Mouse (Mus musculus): ENCODE results near the gene Cc2d2b.
A peak's percentile ranks its signal among the peaks of the same experiment; 100 is the strongest.

Gene Cc2d2b

DNA sequence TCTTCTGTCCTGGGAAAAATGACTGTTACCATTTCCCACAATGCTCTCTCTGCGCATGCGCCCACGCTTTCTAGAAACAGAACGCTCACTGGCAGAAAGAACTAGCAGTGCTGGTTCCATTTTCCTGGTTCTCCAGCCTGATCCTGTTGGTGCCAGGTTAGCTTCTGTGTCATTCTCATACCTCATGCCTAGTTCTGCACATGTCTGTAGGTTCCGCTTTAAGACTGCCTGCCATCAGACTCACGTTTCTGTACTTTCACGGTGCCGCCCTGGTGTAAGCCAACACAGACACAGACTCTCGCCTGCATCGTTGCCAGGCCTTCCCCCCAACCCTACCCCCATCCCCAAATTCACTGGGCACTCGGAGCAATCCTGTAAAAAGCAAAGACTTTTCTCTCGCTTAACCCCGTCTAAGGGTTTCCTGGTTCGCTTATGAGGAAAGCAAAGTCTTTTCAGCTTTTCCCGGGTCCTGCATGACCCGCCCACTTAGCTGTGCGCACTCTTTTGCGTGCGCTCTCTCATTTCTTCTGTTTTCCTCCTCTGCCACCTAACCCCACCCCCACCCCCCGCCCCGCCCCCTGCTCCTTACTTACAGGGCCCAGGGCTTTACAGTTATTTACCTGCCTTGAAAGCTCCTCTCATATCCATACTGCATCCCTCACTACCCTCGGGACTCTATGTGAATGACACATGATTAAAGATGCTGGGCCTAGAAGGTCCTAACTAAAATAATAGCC lies 13.6 kb downstream of the Cc2d2b start:
- DNase-seq = no peak

DNA sequence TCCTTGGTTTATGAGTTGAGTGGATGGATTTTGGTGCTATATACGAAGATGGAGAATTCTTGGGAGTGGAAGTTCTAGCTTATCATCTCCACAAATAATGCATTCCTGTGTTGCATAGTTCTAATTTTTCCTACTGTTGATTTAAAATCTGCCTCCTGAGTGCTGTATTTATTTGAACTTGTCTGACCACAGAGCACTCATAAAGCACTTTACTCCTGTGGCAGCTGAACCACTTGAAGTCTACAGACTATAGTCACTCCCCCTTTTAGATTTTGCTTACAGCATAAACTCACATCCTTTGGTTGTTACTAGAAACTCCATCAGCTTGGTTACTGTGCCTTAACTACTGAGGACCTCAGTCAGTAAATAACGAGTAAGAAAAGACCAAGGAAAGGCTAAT lies 18.6 kb downstream of the Cc2d2b start:
- DNase-seq = no peak

GRCm38 (mm10) chr19:40769341-40769770 lies 20.8 kb downstream of the Cc2d2b start:
- DNase-seq = no peak

DNA sequence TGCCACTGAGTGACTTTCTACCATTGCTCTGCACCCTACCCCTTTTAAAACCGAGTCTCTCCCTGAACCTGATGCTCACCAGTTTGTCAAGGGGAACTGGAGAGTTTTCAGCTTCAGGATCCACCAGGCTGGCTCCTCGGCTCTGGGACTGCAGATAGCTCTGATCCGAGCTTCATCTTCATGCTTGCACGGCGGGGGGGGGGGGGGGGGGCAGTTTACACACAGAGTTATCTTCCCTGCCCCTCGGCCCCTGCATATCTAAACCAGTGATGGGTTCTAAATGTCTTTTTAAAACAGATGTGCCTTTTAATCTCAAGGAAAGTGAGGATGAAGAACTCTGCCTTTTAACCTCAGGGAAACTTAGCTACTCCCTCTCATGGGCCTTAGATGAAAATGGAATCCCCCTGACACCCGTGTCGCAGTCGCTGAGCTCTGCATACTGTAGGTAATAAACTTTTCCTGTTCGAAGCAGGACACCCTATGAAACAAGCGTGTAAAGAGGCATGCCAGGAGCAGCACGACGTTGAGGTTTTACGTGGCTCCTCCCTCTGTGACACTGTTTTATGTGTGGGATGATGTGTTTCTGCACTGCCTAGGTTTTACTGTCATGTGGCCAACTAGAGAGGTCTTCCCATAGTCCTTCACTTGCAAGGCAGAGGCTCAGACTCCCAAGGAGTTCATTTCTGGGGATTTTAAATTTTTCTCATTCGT lies 39.6 kb downstream of the Cc2d2b start:
- DNase-seq = no peak

- DNase-seq = no peak
Observed at GRCm38 (mm10) chr19:40788715-40789084, 40.1 kb downstream of the Cc2d2b start.

GRCm38 (mm10) chr19:40805176-40805737 lies 56.7 kb downstream of the Cc2d2b start:
- DNase-seq = no peak

DNA sequence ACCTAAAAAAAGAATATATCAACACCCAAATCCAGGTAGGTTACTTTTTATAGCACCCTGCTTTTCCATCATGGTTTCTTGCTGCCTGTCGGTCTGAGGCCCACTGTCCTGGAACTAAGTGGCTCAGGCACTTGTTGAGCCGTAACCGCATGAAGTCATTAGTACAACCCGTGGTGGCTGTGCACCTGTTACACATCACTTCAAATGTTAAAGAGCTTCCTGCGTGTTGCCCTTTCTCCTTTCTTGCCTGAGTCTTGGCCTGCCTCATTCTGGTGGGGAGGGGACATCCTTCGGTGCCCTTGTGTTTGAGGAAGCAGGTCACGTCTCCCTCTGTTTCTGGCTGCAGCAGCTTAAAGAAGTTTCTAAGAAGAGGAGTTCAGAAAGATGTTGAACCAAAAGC lies 61.3 kb downstream of the Cc2d2b start:
- no peak for DNase-seq

DNA sequence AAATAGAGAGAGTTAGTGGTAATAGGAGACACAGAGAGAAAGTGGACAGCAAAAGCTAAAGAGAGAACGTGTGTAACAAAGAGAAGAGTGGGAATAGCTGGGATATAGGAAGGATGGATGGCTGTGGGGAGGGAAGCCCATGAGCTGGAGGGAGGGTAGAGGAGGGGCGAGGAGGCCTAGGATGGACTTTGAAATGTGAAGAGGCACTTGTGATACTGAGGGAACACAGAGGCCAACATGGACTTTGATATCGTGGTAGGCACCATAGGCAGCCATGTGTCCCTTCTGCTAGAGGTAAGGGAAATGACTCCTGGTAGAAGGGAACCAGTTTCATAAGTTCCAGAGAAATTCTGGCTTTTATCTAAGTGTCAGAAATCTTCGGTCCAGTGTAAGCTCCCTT lies 63.3 kb downstream of the Cc2d2b start:
- DNase-seq = no peak

GRCm38 (mm10) chr19:40812778-40813177 lies 64.2 kb downstream of the Cc2d2b start:
- no peak for DNase-seq

GRCm38 (mm10) chr19:40813385-40813784 lies 64.8 kb downstream of the Cc2d2b start:
- no peak for DNase-seq

GRCm38 (mm10) chr19:40815645-40816183 lies 67.2 kb downstream of the Cc2d2b start:
- DNase-seq = no peak

GRCm38 (mm10) chr19:40817901-40818532 lies 69.5 kb downstream of the Cc2d2b start:
- DNase-seq = no peak

- no peak for DNase-seq
Observed at GRCm38 (mm10) chr19:40818764-40819163, 70.2 kb downstream of the Cc2d2b start.

- no peak for DNase-seq
Observed at GRCm38 (mm10) chr19:40821306-40821825, 72.8 kb downstream of the Cc2d2b start.

GRCm38 (mm10) chr19:40825636-40826035 lies 77.1 kb downstream of the Cc2d2b start:
- no peak for DNase-seq

DNA sequence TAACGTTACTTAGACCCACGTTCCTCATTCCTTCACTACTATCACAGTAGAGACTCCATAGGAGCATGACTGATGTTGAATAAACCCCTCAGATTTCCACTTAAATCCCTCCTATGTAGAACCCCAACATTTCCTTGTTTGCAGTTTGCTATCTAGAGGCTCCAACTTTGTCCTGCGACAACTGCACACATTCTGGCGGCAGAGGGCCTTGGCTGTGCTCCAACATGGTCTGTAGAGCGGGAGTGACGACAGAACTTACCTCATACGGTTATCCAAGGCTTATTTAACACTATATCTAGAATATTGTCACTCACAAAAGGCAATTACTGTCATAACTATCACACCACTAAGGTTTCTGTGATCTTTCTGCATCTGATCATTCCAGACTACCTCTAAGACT lies 78.2 kb downstream of the Cc2d2b start:
- no peak for DNase-seq

- DNase-seq = no peak
Observed at GRCm38 (mm10) chr19:40830198-40830597, 81.6 kb downstream of the Cc2d2b start.

GRCm38 (mm10) chr19:40830703-40831415 lies 82.3 kb downstream of the Cc2d2b start, which contains the start of gene Ccnj:
Gene Ccnj (plus strand): TSS chr19:40831279.
- peak; percentile 91 for DNase-seq

- peak; percentile 16 for DNase-seq
Observed at GRCm38 (mm10) chr19:40831416-40832201, 83.1 kb downstream of the Cc2d2b start.

GRCm38 (mm10) chr19:40832361-40832760 lies 83.8 kb downstream of the Cc2d2b start:
- DNase-seq = no peak

DNA sequence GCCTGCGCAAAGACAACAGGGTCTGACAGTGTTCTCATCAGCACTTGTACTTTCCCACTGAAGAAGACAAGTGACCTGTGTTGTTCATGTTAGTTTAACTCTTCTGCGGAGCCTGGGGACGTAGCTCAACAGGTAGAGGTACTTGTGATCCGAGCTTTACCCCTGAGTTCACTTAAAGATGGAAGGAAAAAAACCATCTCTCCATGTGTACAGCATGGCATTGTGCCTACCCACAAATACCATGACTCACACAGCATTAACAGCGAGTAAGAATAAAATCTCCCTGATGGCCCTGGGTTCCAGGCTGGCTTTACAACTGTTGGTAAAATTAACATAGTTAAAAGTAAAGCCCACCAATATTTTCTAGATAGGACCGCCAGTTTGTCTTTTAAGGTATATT lies 85.9 kb downstream of the Cc2d2b start:
- no peak for DNase-seq

GRCm38 (mm10) chr19:40838205-40838604 lies 89.7 kb downstream of the Cc2d2b start:
- DNase-seq = no peak

All from kidney, adult 11 months (tissue).